Mouse (Mus musculus) neural tube, embryonic 11.5 days (tissue): Measurements from ENCODE around the gene Xrcc1. TPM values are rescaled to one million over a fixed set of nuclear protein-coding genes. Genes with fewer than 3 reads are reported as not detected.

ENCODE experiments used
- ATAC-seq: fragments of 200-750 bp; cut with Nextera tagmentation; 2 replicates; pipeline ENCODE4 v1.8.0; 2017; ENCODE audit warnings: moderate number of reproducible peaks, mild to moderate bottlenecking, moderate TSS enrichment, moderate library complexity; ENCODE audit not compliant: insufficient read depth, low FRiP score, low TSS enrichment
- DNase-seq: peaks from one replicate; pipeline ENCODE4 v3.0.0-alpha.2; 2015; ENCODE audit warnings: low spot score
- H3K27ac ChIP-seq: fragments of 300-500 bp; sonication (generic); 2 replicates; pipeline ENCODE4 v1.5.1; 2014; ENCODE audit warnings: low read depth, mild to moderate bottlenecking, low read length
- H3K27me3 ChIP-seq: fragments of 300-500 bp; sonication (generic); 2 replicates; pipeline ENCODE4 v1.6.1; 2014; ENCODE audit warnings: mild to moderate bottlenecking, low read length, mixed read lengths; ENCODE audit not compliant: control insufficient read depth, insufficient read depth
- H3K36me3 ChIP-seq: fragments of 300-500 bp; sonication (generic); 2 replicates; pipeline ENCODE4 v1.6.1; 2014; ENCODE audit warnings: mild to moderate bottlenecking, low read length, moderate library complexity, mixed read lengths; ENCODE audit not compliant: control insufficient read depth, insufficient read depth
- H3K4me1 ChIP-seq: fragments of 300-500 bp; sonication (generic); 2 replicates; pipeline ENCODE4 v1.6.1; 2014; ENCODE audit warnings: low read length, mixed read lengths; ENCODE audit not compliant: control insufficient read depth, insufficient read depth
- H3K4me2 ChIP-seq: fragments of 300-500 bp; sonication (generic); 2 replicates; pipeline ENCODE4 v1.6.1; 2014; ENCODE audit warnings: low read depth, mild to moderate bottlenecking, moderate library complexity
- H3K4me3 ChIP-seq: fragments of 300-500 bp; sonication (generic); 2 replicates; pipeline ENCODE4 v1.5.1; 2014; ENCODE audit warnings: low read depth, low read length
- H3K9ac ChIP-seq: fragments of 300-500 bp; sonication (generic); 2 replicates; pipeline ENCODE4 v1.6.1; 2014; ENCODE audit warnings: mild to moderate bottlenecking, low read length
- H3K9me3 ChIP-seq: fragments of 300-500 bp; sonication (generic); 2 replicates; pipeline ENCODE4 v1.6.1; 2016; ENCODE audit warnings: low read length; ENCODE audit not compliant: control insufficient read depth
- WGBS: fragments of 180-500 bp; shearing (Covaris S2); extraction: QIAGEN DNeasy Blood & Tissue Kit; methylation state at CpG from one replicate; pipeline ENCODE4 v1.1.7; 2014; 5-methylcytosine and 5-hydroxymethylcytosine counted together
- polyA plus RNA-seq: library from polyadenylated mRNA; unstranded; fragments of >200 nt; fragmentation: Nextera tagmentation; extraction: Ambion mirVana; gene quantifications from 2 replicates; pipeline ENCODE4 v1.2.1, GENCODE M21; 2014

The Xrcc1 gene
- polyA plus RNA-seq, 1 experiment from 2014 or later, result 120 TPM

DNA sequence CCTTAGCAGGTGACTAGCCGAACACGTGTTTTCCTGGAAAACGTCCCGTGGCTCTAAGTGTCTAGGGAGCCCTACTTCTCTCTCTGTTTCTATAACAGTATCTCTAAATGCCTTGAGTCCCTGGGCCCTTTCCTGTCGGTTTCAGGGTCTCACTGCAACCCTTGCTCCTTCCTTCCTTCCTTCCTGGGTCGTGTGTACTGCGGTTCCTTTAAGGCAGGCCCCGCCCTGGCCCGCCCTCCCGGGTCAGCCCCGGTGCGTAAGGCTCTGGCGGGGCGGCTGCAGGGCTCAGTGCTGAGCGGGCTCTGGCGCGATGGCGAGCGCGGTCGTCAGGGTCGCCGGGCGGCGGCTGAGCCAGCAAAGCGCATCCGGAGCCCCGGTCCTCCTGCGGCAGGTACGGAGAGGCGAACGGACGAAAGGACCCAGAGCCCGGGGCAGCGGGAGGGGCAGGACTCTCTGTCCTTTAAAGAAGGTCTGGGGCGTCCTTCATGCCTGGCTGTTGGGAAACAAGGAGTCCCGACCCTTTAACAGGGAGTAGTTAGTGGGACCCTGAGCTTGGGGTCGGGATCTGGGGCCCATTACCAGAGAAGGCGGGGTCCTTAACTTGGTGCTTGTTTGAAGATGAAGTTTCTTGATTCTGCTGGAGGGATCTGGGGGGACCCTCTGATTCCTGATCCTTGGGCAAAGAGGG lies 47.7 kb downstream of the Xrcc1 start:
- WGBS, result 3% methylated on average over 39 of the region's 39 CpGs
- Histone ChIP-seq H3K36me3 (no peaks in the 10 kb centered on the region), H3K4me2 (peak overlapping the region; percentile 66), H3K4me3 (peak overlapping the region; percentile 52), H3K9me3 (no peaks in the 10 kb centered on the region), H3K4me1 (no peaks in the 10 kb centered on the region; the same call in 1 of the 2 replicates), H3K27me3 (peaks cover 7% of the 10 kb centered on the region), H3K27ac (no peak overlapping the region), H3K9ac (peak overlapping the region; percentile 60)
- ATAC-seq (peak; percentile 94), DNase-seq (peak; percentile 82)

DNA sequence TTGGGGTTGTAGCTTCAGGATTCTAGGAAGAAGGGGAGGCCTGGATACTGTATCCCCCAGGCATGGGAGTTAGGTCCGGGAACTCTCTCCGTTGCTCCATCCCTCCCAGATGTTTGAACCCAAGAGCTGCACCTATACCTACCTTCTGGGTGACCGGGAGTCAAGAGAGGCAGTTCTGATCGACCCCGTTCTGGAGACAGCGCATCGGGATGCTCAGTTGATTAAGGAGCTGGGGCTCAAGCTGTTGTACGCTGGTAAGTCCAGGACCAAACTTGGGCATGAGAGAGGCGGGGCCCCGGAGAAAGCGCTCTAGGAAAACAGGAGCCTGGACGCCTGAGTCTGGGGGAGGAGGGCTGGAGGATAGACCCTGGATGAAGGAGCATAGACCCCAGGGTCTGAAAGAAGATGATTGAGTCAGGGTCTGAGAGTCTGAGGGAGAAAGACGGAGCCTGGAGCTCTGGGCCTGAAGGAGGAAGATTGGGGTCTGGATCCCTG lies 48.3 kb downstream of the Xrcc1 start:
- H3K4me3 ChIP-seq, result peak overlapping the region; percentile 52
- no peaks in the 10 kb centered on the region for H3K9me3 ChIP-seq
- ATAC-seq, result no peak
- no peaks in the 10 kb centered on the region for H3K36me3 ChIP-seq
- WGBS, result 1% methylated on average over 13 of the region's 13 CpGs
- peak overlapping the region; percentile 60; the same call in 1 of the 2 replicates for H3K9ac ChIP-seq
- no peak for DNase-seq
- peaks cover 7% of the 10 kb centered on the region for H3K27me3 ChIP-seq
- H3K27ac ChIP-seq, result no peak overlapping the region
- H3K4me1 ChIP-seq, result no peaks in the 10 kb centered on the region; the same call in 1 of the 2 replicates
- H3K4me2 ChIP-seq, result peak overlapping the region; percentile 66

- 74% methylated on average over 2 of the region's 2 CpGs for WGBS
- DNase-seq (no peak), ATAC-seq (no peak)
- Histone ChIP-seq H3K4me3 (no peak overlapping the region), H3K36me3 (no peaks in the 10 kb centered on the region), H3K27ac (no peak overlapping the region), H3K27me3 (peaks cover 7% of the 10 kb centered on the region), H3K9ac (no peak overlapping the region), H3K4me2 (no peak overlapping the region), H3K4me1 (no peaks in the 10 kb centered on the region; the same call in 1 of the 2 replicates), H3K9me3 (no peaks in the 10 kb centered on the region)
These were observed 49.4 kb downstream of the Xrcc1 start for GRCm38 (mm10) chr7:24595464-24595863.

- Histone ChIP-seq H3K4me3 (no peak overlapping the region), H3K9ac (no peak overlapping the region), H3K9me3 (no peaks in the 10 kb centered on the region), H3K27ac (no peak overlapping the region), H3K4me2 (no peak overlapping the region), H3K27me3 (peaks cover 7% of the 10 kb centered on the region), H3K36me3 (no peaks in the 10 kb centered on the region), H3K4me1 (no peaks in the 10 kb centered on the region; the same call in 1 of the 2 replicates)
- WGBS, result 76% methylated on average over 4 of the region's 4 CpGs
- DNase-seq (no peak), ATAC-seq (no peak)
These were observed 52.0 kb downstream of the Xrcc1 start for GRCm38 (mm10) chr7:24598121-24598520.

GRCm38 (mm10) chr7:24599211-24600067 lies 53.4 kb downstream of the Xrcc1 start:
- 79% methylated on average over 15 of the region's 15 CpGs for WGBS
- no peaks in the 10 kb centered on the region for H3K9me3 ChIP-seq
- H3K27me3 ChIP-seq, result peaks cover 7% of the 10 kb centered on the region
- H3K4me2 ChIP-seq, result no peak overlapping the region
- H3K4me1 ChIP-seq, result no peaks in the 10 kb centered on the region; the same call in 1 of the 2 replicates
- no peaks in the 10 kb centered on the region for H3K36me3 ChIP-seq
- no peak overlapping the region for H3K9ac ChIP-seq
- DNase-seq, result no peak
- H3K27ac ChIP-seq, result no peak overlapping the region
- no peak overlapping the region for H3K4me3 ChIP-seq
- ATAC-seq, result no peak

- 6% methylated on average over 13 of the region's 13 CpGs for WGBS
- H3K4me2 ChIP-seq, result peak overlapping the region; percentile 30; the same call in 1 of the 2 replicates
- H3K4me3 ChIP-seq, result no peak overlapping the region
These were observed 55.0 kb downstream of the Xrcc1 start for GRCm38 (mm10) chr7:24600941-24601597.

GRCm38 (mm10) chr7:24605561-24605960 lies 59.5 kb downstream of the Xrcc1 start:
- no peaks in the 10 kb centered on the region for H3K9me3 ChIP-seq
- WGBS, result 87% methylated on average over 7 of the region's 7 CpGs
- H3K27ac ChIP-seq, result no peak overlapping the region
- H3K9ac ChIP-seq, result no peak overlapping the region
- no peaks in the 10 kb centered on the region for H3K36me3 ChIP-seq
- peaks cover 9% of the 10 kb centered on the region for H3K27me3 ChIP-seq
- no peak for ATAC-seq
- H3K4me1 ChIP-seq, result peaks cover 4% of the 10 kb centered on the region; the same call in 1 of the 2 replicates
- H3K4me3 ChIP-seq, result no peak overlapping the region
- no peak overlapping the region for H3K4me2 ChIP-seq
- DNase-seq, result no peak

More at GRCm38 (mm10) chr7:24600941-24601597, 55.0 kb downstream of the Xrcc1 start:
- peak; percentile 95 for DNase-seq
- H3K4me1 ChIP-seq, result no peaks in the 10 kb centered on the region
- no peak overlapping the region; the same call in 1 of the 2 replicates for H3K9ac ChIP-seq
- H3K27me3 ChIP-seq, result no peaks in the 10 kb centered on the region
- no peak overlapping the region for H3K27ac ChIP-seq
- ATAC-seq, result peak; percentile 68
- no peaks in the 10 kb centered on the region for H3K36me3 ChIP-seq
- no peaks in the 10 kb centered on the region for H3K9me3 ChIP-seq

DNA sequence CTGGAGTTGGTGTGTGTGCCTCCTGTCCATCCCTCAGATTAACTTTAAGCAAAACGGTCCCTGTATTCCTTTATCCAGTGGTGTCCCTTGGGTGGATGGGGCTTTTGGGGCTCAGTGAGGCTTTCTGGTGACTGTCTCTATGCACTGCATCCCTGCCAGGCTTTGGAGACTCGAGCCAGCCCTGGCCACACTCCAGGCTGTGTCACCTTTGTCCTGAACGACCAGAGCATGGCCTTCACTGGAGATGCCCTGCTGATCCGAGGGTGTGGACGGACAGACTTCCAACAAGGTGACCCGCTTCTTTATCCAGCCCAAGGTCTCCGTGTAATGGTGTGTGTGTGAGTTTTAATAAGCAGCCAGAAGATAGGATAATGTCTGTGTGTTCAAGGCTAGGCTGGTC lies 60.0 kb downstream of the Xrcc1 start:
- Histone ChIP-seq H3K36me3 (no peaks in the 10 kb centered on the region), H3K27me3 (peaks cover 14% of the 10 kb centered on the region), H3K9me3 (no peaks in the 10 kb centered on the region), H3K4me2 (no peak overlapping the region), H3K4me1 (peaks cover 7% of the 10 kb centered on the region; the same call in 1 of the 2 replicates), H3K27ac (no peak overlapping the region), H3K4me3 (no peak overlapping the region), H3K9ac (no peak overlapping the region)
- WGBS, result 84% methylated on average over 7 of the region's 7 CpGs
- ATAC-seq, result no peak
- DNase-seq, result no peak
